Mouse (Mus musculus) bone marrow macrophage, adult 2 months (primary cell): ENCODE results near the gene Best2.

Source experiments
- CTCF ChIP-seq: IDR thresholded peaks from 2 replicates; pipeline ENCODE4 v1.5.1; 2012; ENCODE audit warnings: low read depth, mild to moderate bottlenecking, low read length, moderate library complexity
- POLR2A ChIP-seq: IDR thresholded peaks from 2 replicates; pipeline ENCODE4 v1.6.1; 2012; ENCODE audit warnings: mild to moderate bottlenecking, low read depth, low read length, borderline replicate concordance

DNA sequence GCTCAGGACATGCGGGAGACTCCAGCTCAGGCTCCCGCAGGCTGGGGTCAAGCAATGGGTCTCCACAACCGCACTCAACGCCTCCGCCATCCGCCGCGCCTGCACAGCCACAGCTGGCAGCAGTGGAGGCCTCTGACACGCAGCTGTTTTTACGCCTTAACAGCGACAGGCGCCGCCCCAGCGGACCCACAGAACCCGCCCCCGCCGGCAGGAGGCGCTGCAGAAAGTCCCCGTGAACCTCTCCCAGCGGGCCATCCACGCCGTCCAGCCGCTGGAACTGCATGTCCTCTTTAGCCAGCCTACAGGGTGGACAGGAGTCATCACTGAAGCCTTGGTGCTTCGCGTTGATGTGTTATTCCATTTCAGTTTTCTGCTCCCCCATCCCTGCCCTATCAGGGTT lies 6.6 kb downstream of the Best2 start:
- no peak for TF ChIP-seq CTCF
- no peak for TF ChIP-seq POLR2A
